Mouse (Mus musculus) kidney, adult 2 months (tissue): ENCODE data around the gene Hdac5.

Source experiments
- CTCF ChIP-seq: fragments of 200-500 bp; conservative IDR thresholded peaks from 2 replicates; pipeline ENCODE4 v1.5.1; 2011; ENCODE audit warnings: low read depth, mild to moderate bottlenecking, control low read depth, low read length, moderate library complexity, mixed read lengths; ENCODE audit not compliant: insufficient read depth, insufficient read length
- POLR2A ChIP-seq: fragments of 200-500 bp; IDR thresholded peaks from one replicate; pipeline ENCODE4 v1.6.1; 2011; ENCODE audit warnings: low read depth, low read length, control low read depth

GRCm38 (mm10) chr11:102156786-102157089 lies 73.2 kb downstream of the Hdac5 start:
- no peak for TF ChIP-seq POLR2A
- TF ChIP-seq CTCF = no peak
